Mouse (Mus musculus) CH12.LX (cell line): Measurements from ENCODE around the gene Tiam1.

Experiments used
- CTCF ChIP-seq, 2 experiments: IDR thresholded peaks in 1 of 2; conservative IDR thresholded peaks in 1 of 2; 2 replicates each; pipeline ENCODE4 v1.5.1; 2011 to 2012; ENCODE audit warnings: low read depth in 2 of 2, low read length in 2 of 2, improper control_type of control experiment in 1 of 2, inconsistent platforms in 1 of 2, mild to moderate bottlenecking in 1 of 2, moderate library complexity in 1 of 2
- E2F4 ChIP-seq: IDR thresholded peaks from 2 replicates; pipeline ENCODE4 v1.6.1; 2011; ENCODE audit warnings: low read depth, low read length, improper control_type of control experiment; ENCODE audit not compliant: insufficient replicate concordance
- ELF1 ChIP-seq: IDR thresholded peaks from 2 replicates; pipeline ENCODE4 v1.6.1; 2014; ENCODE audit warnings: low read depth, mild to moderate bottlenecking, inconsistent platforms, low read length, improper control_type of control experiment
- HCFC1 ChIP-seq: IDR thresholded peaks from 2 replicates; pipeline ENCODE4 v1.6.1; 2012; ENCODE audit warnings: low read depth, mild to moderate bottlenecking, inconsistent platforms, low read length, improper control_type of control experiment
- JUN ChIP-seq: IDR thresholded peaks from 2 replicates; pipeline ENCODE4 v1.6.1; 2011; ENCODE audit warnings: low read depth, mild to moderate bottlenecking, low read length, improper control_type of control experiment, moderate library complexity; ENCODE audit not compliant: insufficient read depth
- POLR2A ChIP-seq: IDR thresholded peaks from 2 replicates; pipeline ENCODE4 v1.6.1; 2011; ENCODE audit warnings: low read depth, mild to moderate bottlenecking, improper control_type of control experiment, low read length
- UBTF ChIP-seq: IDR thresholded peaks from 2 replicates; pipeline ENCODE4 v1.6.1; 2012; ENCODE audit warnings: low read depth, mild to moderate bottlenecking, inconsistent platforms, low read length, improper control_type of control experiment, moderate library complexity
- USF1 ChIP-seq: IDR thresholded peaks from 2 replicates; pipeline ENCODE4 v1.6.1; 2014; ENCODE audit warnings: low read depth, mild to moderate bottlenecking, inconsistent platforms, low read length, improper control_type of control experiment
- ZKSCAN1 ChIP-seq: IDR thresholded peaks from 2 replicates; pipeline ENCODE4 v1.6.1; 2012; ENCODE audit warnings: low read depth, inconsistent platforms, low read length, improper control_type of control experiment, borderline replicate concordance

- TF ChIP-seq CTCF (conservative IDR thresholded peaks at IDR 0.05 in 1 of 2, IDR thresholded peaks at IDR 0.05 in 1 of 2; ENCODE audit: low read depth in 2 of 2, low read length in 2 of 2): no peak
- TF ChIP-seq ZKSCAN1: no peak
- TF ChIP-seq JUN: no peak
- no peak for TF ChIP-seq ELF1
- TF ChIP-seq USF1: no peak
- TF ChIP-seq UBTF: no peak
- TF ChIP-seq POLR2A: no peak
- TF ChIP-seq E2F4: no peak
- TF ChIP-seq HCFC1: no peak
Observed at GRCm38 (mm10) chr16:90085580-90085979, 58.0 kb downstream of the Tiam1 start.
